Mouse (Mus musculus): ENCODE data around the gene Lbhd1. TPM values are rescaled to one million over a fixed set of nuclear protein-coding genes. Genes with fewer than 3 reads are reported as not detected.

Lbhd1 gene
- polyA plus RNA-seq, 1 experiment, result 28.6 TPM

- no peak for TF ChIP-seq CTCF (IDR thresholded peaks at IDR 0.05; ENCODE audit: borderline replicate concordance, insufficient read depth, low read length)
- TF ChIP-seq POLR2A (IDR thresholded peaks at IDR 0.05; ENCODE audit: low read depth, low read length), result peak; percentile 86
- peaks cover 6% of the 10 kb centered on the region for H3K4me1 ChIP-seq (ENCODE audit: control insufficient read depth, insufficient read depth, low read length)
- H3K4me3 ChIP-seq (ENCODE audit: insufficient read depth, low read length), result peak within 1 kb of the TSS; percentile 55
- peak within 1 kb of the TSS; percentile 72 for H3K27ac ChIP-seq (ENCODE audit: insufficient read depth, low read length)
Observed at GRCm38 (mm10) chr19:8941515-8942217, 58.1 kb downstream of the Lbhd1 start, which contains the start of gene Mta2. Gene Mta2 (plus strand): TSS chr19:8941875.

Other genes with a start within 250 kb of the Lbhd1 start
- gene Chrm1, start 219.9 kb upstream of the Lbhd1 start, polyA plus RNA-seq (2011; ENCODE audit: insufficient read length, low read depth, missing spikeins), result not detected in 2 replicates
- gene Slc3a2, start 160.4 kb upstream of the Lbhd1 start, polyA plus RNA-seq (2011; ENCODE audit: insufficient read length, low read depth, missing spikeins), result 203 and 309 TPM in 2 replicates
- 46.5 and 52.3 TPM in 2 replicates for gene Wdr74, start 147.9 kb upstream of the Lbhd1 start, polyA plus RNA-seq (2011; ENCODE audit: insufficient read length, low read depth, missing spikeins)
- not detected in 2 replicates for gene 1700092M07Rik, start 143.0 kb upstream of the Lbhd1 start, polyA plus RNA-seq (2011; ENCODE audit: insufficient read length, low read depth, missing spikeins)
- gene Stx5a, start 142.3 kb upstream of the Lbhd1 start, polyA plus RNA-seq (2011; ENCODE audit: insufficient read length, low read depth, missing spikeins), result 97.6 and 114 TPM in 2 replicates
- 172 and 183 TPM in 2 replicates for gene Nxf1, start 126.7 kb upstream of the Lbhd1 start, polyA plus RNA-seq (2011; ENCODE audit: insufficient read length, low read depth, missing spikeins)
- 34.7 and 36.7 TPM in 2 replicates for gene Tmem223, start 112.7 kb upstream of the Lbhd1 start, polyA plus RNA-seq (2011; ENCODE audit: insufficient read length, low read depth, missing spikeins)
- 41.7 and 49.2 TPM in 2 replicates for gene Tmem179b, start 109.3 kb upstream of the Lbhd1 start, polyA plus RNA-seq (2011; ENCODE audit: insufficient read length, low read depth, missing spikeins)
- gene Taf6l, start 97.3 kb upstream of the Lbhd1 start, polyA plus RNA-seq (2011; ENCODE audit: insufficient read length, low read depth, missing spikeins), result 15.7 and 22.7 TPM in 2 replicates
- 93.9 and 96.0 TPM in 2 replicates for gene Polr2g, start 85.2 kb upstream of the Lbhd1 start, polyA plus RNA-seq (2011; ENCODE audit: insufficient read length, low read depth, missing spikeins)
- gene Zbtb3, start 81.2 kb upstream of the Lbhd1 start, polyA plus RNA-seq (2011; ENCODE audit: insufficient read length, low read depth, missing spikeins), result 1.4 and 2.0 TPM in 2 replicates
- 52.8 and 68.7 TPM in 2 replicates for gene Ttc9c, start 64.4 kb upstream of the Lbhd1 start, polyA plus RNA-seq (2011; ENCODE audit: insufficient read length, low read depth, missing spikeins)
- 78.5 and 98.7 TPM in 2 replicates for gene Hnrnpul2, start 63.7 kb upstream of the Lbhd1 start, polyA plus RNA-seq (2011; ENCODE audit: insufficient read length, low read depth, missing spikeins)
- 43.8 and 73.0 TPM in 2 replicates for gene AC129217.1, start 54.0 kb upstream of the Lbhd1 start, polyA plus RNA-seq (2011; ENCODE audit: insufficient read length, low read depth, missing spikeins)
- 41.2 and 50.0 TPM in 2 replicates for gene Bscl2, start 46.3 kb upstream of the Lbhd1 start, polyA plus RNA-seq (2011; ENCODE audit: insufficient read length, low read depth, missing spikeins)
- not detected in 2 replicates for gene Gng3, start 44.5 kb upstream of the Lbhd1 start, polyA plus RNA-seq (2011; ENCODE audit: insufficient read length, low read depth, missing spikeins)
- 5.9 and 9.0 TPM in 2 replicates for gene Lrrn4cl, start 33.0 kb upstream of the Lbhd1 start, polyA plus RNA-seq (2011; ENCODE audit: insufficient read length, low read depth, missing spikeins)
- gene Ubxn1, start 12.2 kb upstream of the Lbhd1 start, polyA plus RNA-seq (2011; ENCODE audit: insufficient read length, low read depth, missing spikeins), result 104 and 112 TPM in 2 replicates
- 16.3 and 22.3 TPM in 2 replicates for gene Uqcc3, start 2.8 kb upstream of the Lbhd1 start, polyA plus RNA-seq (2011; ENCODE audit: insufficient read length, low read depth, missing spikeins)
- gene Gm49403, start 198 bp downstream of the Lbhd1 start, polyA plus RNA-seq (2011; ENCODE audit: insufficient read length, low read depth, missing spikeins), result not detected in 2 replicates
- 61.7 and 68.8 TPM in 2 replicates for gene 1810009A15Rik, start 5.1 kb downstream of the Lbhd1 start, polyA plus RNA-seq (2011; ENCODE audit: insufficient read length, low read depth, missing spikeins)
- 16.8 and 18.4 TPM in 2 replicates for gene Gm49416, start 5.2 kb downstream of the Lbhd1 start, polyA plus RNA-seq (2011; ENCODE audit: insufficient read length, low read depth, missing spikeins)
- gene Ints5, start 9.3 kb downstream of the Lbhd1 start, polyA plus RNA-seq (2011; ENCODE audit: insufficient read length, low read depth, missing spikeins), result 20.2 and 23.1 TPM in 2 replicates
- gene Ganab, start 14.3 kb downstream of the Lbhd1 start, polyA plus RNA-seq (2011; ENCODE audit: insufficient read length, low read depth, missing spikeins), result 176 and 190 TPM in 2 replicates
- 26.7 and 28.9 TPM in 2 replicates for gene B3gat3, start 36.6 kb downstream of the Lbhd1 start, polyA plus RNA-seq (2011; ENCODE audit: insufficient read length, low read depth, missing spikeins)
- gene Rom1, start 45.6 kb downstream of the Lbhd1 start, polyA plus RNA-seq (2011; ENCODE audit: insufficient read length, low read depth, missing spikeins), result 2.7 and 3.5 TPM in 2 replicates
- gene Eml3, start 45.8 kb downstream of the Lbhd1 start, polyA plus RNA-seq (2011; ENCODE audit: insufficient read length, low read depth, missing spikeins), result 26.2 and 28.2 TPM in 2 replicates
- gene Mta2, start 58.1 kb downstream of the Lbhd1 start, polyA plus RNA-seq (2011; ENCODE audit: insufficient read length, low read depth, missing spikeins), result 101 and 102 TPM in 2 replicates
- 16.8 and 19.7 TPM in 2 replicates for gene Tut1, start 70.1 kb downstream of the Lbhd1 start, polyA plus RNA-seq (2011; ENCODE audit: insufficient read length, low read depth, missing spikeins)
- 882 and 905 TPM in 2 replicates for gene Eef1g, start 83.3 kb downstream of the Lbhd1 start, polyA plus RNA-seq (2011; ENCODE audit: insufficient read length, low read depth, missing spikeins)
- 559 and 687 TPM in 2 replicates for gene Ahnak, start 105.6 kb downstream of the Lbhd1 start, polyA plus RNA-seq (2011; ENCODE audit: insufficient read length, low read depth, missing spikeins)
- not detected in 2 replicates for gene Scgb1a1, start 204.2 kb downstream of the Lbhd1 start, polyA plus RNA-seq (2011; ENCODE audit: insufficient read length, low read depth, missing spikeins)

All from embryonic fibroblast, embryonic 13.5 days (primary cell).